Mouse (Mus musculus) spleen, embryonic (tissue): ENCODE results near the gene Bhlhe41.

ENCODE experiments used
- CTCF ChIA-PET: fragments of 350-600 bp; sonication (Branson Sonifier 250); formaldehyde crosslinking; loops from one replicate; lab custom pipeline; 2022; lab: Charles Lee

The Bhlhe41 gene

GRCm38 (mm10) chr6:145847661-145848060 is 17.7 kb downstream of the Bhlhe41 start:
- CTCF ChIA-PET = interaction anchor here (0.6 to 0.8 kb wide), 2 partner anchors 13 to 64 kb away, joined by 4 read pairs; no protein-coding TSS in a partner anchor

- CTCF ChIA-PET = interaction anchor here (0.8 kb wide), 1 partner anchor 64 kb away, joined by 4 read pairs; no protein-coding TSS in a partner anchor
These were observed 18.4 kb downstream of the Bhlhe41 start for GRCm38 (mm10) chr6:145846948-145847347.

- CTCF ChIA-PET = interaction anchor here (0.6 kb wide), 1 partner anchor 172 kb away, joined by 4 read pairs; no protein-coding TSS in a partner anchor
These were observed 19.3 kb downstream of the Bhlhe41 start for GRCm38 (mm10) chr6:145846076-145846475.

- CTCF ChIA-PET = interaction anchor here (0.6 kb wide), 2 partner anchors 172 to 761 kb away, joined by 4 to 5 read pairs; no protein-coding TSS in a partner anchor
These were observed 19.7 kb downstream of the Bhlhe41 start for GRCm38 (mm10) chr6:145845611-145846010.

- CTCF ChIA-PET = interaction anchor here (0.6 to 1.4 kb wide), 3 partner anchors 9 to 326 kb away, joined by 3 to 7 read pairs (median 3); no protein-coding TSS in a partner anchor
These were observed 30.0 kb downstream of the Bhlhe41 start for GRCm38 (mm10) chr6:145835359-145835758.

- CTCF ChIA-PET = no interaction called here
These were observed 32.4 kb downstream of the Bhlhe41 start for GRCm38 (mm10) chr6:145832927-145833326.

- CTCF ChIA-PET = interaction anchor here (0.5 to 0.7 kb wide), 3 partner anchors 34 to 391 kb away, joined by 3 to 6 read pairs (median 3); no protein-coding TSS in a partner anchor
These were observed 34.7 kb downstream of the Bhlhe41 start for GRCm38 (mm10) chr6:145830617-145831016.

- CTCF ChIA-PET = interaction anchor here (0.7 kb wide), 2 partner anchors 260 to 392 kb away, joined by 3 to 6 read pairs; no protein-coding TSS in a partner anchor
These were observed 35.2 kb downstream of the Bhlhe41 start for GRCm38 (mm10) chr6:145830117-145830516.

- CTCF ChIA-PET = no interaction called here
These were observed 36.1 kb downstream of the Bhlhe41 start for GRCm38 (mm10) chr6:145829062-145829835.

GRCm38 (mm10) chr6:145826305-145826704 is 39.1 kb downstream of the Bhlhe41 start:
- CTCF ChIA-PET = interaction anchor here (0.6 to 0.7 kb wide), 2 partner anchors 9 to 705 kb away, joined by 3 to 7 read pairs; no protein-coding TSS in a partner anchor

- CTCF ChIA-PET = no interaction called here
These were observed 41.6 kb downstream of the Bhlhe41 start for GRCm38 (mm10) chr6:145823588-145824234.

- CTCF ChIA-PET = no interaction called here
These were observed 42.3 kb downstream of the Bhlhe41 start for GRCm38 (mm10) chr6:145823103-145823502.

GRCm38 (mm10) chr6:145822218-145822617 is 43.1 kb downstream of the Bhlhe41 start:
- CTCF ChIA-PET = interaction anchor here (0.7 kb wide), 1 partner anchor 74 kb away, joined by 3 read pairs; no protein-coding TSS in a partner anchor

GRCm38 (mm10) chr6:145819151-145819550 is 46.2 kb downstream of the Bhlhe41 start:
- CTCF ChIA-PET = no interaction called here

GRCm38 (mm10) chr6:145815200-145815599 is 50.2 kb downstream of the Bhlhe41 start:
- CTCF ChIA-PET = no interaction called here

- CTCF ChIA-PET = no interaction called here
These were observed 54.2 kb downstream of the Bhlhe41 start for GRCm38 (mm10) chr6:145811174-145811573.

GRCm38 (mm10) chr6:145810015-145810414 is 55.3 kb downstream of the Bhlhe41 start:
- CTCF ChIA-PET = no interaction called here

GRCm38 (mm10) chr6:145809566-145809965 is 55.8 kb downstream of the Bhlhe41 start:
- CTCF ChIA-PET = no interaction called here
